Mouse (Mus musculus): ENCODE measurements around the gene G6pc2. TPM values are rescaled to one million over a fixed set of nuclear protein-coding genes. Genes with fewer than 3 reads are reported as not detected.

The G6pc2 gene
- polyA plus RNA-seq, 1 experiment: not detected

DNA sequence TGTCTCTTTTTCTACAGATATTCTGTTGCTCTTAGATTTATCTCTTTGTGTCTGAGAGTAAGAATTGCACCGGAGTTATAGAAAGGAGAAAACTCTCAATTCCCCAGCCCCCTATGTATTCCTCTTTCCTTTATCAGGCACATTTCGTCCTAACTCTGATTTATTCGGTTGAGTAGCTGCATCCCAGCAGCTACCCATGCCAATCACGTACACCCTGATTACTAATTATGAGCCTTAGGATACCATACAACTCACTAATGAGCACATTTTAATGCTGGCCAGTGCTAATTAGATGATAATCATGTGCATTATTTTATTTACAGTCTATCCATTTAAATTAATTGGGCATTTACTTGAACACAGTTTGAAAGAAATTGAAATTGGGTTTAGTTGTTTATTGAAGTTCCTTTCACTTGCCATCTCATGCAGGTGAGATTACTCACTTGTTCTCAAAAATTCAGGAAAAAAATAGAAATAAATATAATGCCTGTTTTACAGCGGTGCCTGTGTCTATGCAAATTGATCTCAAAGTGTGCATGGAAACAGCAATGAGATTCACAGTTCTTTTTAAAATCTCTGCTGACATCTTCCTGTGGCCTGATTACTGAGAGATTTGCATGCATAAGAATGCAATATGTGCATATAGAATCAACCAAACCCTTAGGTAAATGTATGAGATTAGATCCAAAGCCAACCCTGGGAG, 24.3 kb downstream of the G6pc2 start:
- no peak for DNase-seq (ENCODE audit: extremely low spot score in 1 of 2, low spot score in 1 of 2)

DNA sequence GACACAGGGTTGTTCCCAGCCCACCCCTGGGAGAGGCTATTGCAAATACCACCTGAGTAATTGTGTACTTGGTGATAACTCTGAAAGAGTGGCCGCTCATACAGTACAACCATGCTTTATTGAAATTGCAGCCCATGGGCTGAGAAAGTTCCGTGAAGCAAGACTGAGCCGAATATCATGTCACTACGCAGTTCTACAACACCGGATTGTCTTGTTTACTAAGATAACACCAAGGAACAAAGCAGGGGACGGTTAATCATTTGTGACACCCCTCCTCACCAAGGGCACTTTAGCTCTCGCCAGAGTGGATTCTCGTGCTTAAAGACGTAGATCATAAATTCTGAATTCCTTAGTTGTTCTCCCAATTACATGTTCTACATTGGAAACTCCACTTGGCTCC, 28.4 kb downstream of the G6pc2 start:
- DNase-seq (ENCODE audit: extremely low spot score in 1 of 2, low spot score in 1 of 2): no peak

- DNase-seq (ENCODE audit: extremely low spot score in 1 of 2, low spot score in 1 of 2): no peak
Observed at GRCm38 (mm10) chr2:69244924-69245323, 34.1 kb downstream of the G6pc2 start.

- no peak for DNase-seq (ENCODE audit: extremely low spot score in 1 of 2, low spot score in 1 of 2)
Observed at GRCm38 (mm10) chr2:69247081-69247480, 36.2 kb downstream of the G6pc2 start.

DNA sequence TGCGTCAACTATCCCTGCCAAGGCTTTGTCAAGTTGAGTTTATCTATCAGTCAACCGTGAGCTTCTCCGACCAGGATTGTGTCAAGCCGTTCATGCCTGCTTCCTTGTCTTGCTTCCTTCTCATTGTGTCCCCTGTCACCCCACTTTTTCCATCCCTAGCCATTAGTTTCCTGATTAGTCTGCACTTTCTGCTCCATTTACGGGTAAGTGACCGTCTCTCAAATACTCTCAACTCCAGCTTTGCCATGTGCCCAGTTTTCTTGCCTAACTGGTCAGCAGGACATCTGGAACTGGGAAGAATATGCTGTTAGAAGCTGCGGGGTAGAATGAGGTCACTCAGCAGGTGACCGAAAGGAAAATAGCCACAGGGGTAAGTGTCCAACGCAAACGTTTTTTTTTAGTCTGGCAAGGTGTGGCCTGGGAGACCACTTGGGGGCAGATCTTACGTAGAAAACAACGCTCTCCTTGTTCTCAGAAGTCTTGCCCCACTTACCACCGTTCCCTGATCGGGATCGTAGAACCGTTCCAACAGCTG, 37.4 kb downstream of the G6pc2 start:
- no peak for DNase-seq (ENCODE audit: extremely low spot score in 1 of 2, low spot score in 1 of 2)

- DNase-seq (ENCODE audit: extremely low spot score in 1 of 2, low spot score in 1 of 2): no peak
Observed at GRCm38 (mm10) chr2:69264069-69264618, 53.3 kb downstream of the G6pc2 start.

- DNase-seq (ENCODE audit: extremely low spot score in 1 of 2, low spot score in 1 of 2): peak; percentile 2 to 43
Observed at GRCm38 (mm10) chr2:69275875-69276274, 65.0 kb downstream of the G6pc2 start.

Other genes starting within 250 kb of the G6pc2 start
- gene Nostrin, start 75.3 kb upstream of the G6pc2 start, polyA plus RNA-seq (2012; rRNA removed): 2.9 and 3.2 TPM in 2 replicates
- 1.00 and 1.1 TPM in 2 replicates for gene Spc25, start 4.9 kb upstream of the G6pc2 start, polyA plus RNA-seq (2012; rRNA removed)
- 0.12 TPM in 1 of 2 replicates, not detected in the other for gene Abcb11, start 131.5 kb downstream of the G6pc2 start, polyA plus RNA-seq (2012; rRNA removed)
- 0.18 and 0.19 TPM in 2 replicates for gene Dhrs9, start 169.4 kb downstream of the G6pc2 start, polyA plus RNA-seq (2012; rRNA removed)